Mouse (Mus musculus) T-helper 17 cell (primary cell): ENCODE measurements around the gene Leo1.
"Not testable (repeated sequence)": the region's sequence is repeated elsewhere in the genome, so short reads cannot be mapped to it uniquely, and the experiment has no call there.

Experiments
- in situ Hi-C, 2 experiments: fragments of 300-600 bp; cut with MboI, MseI; formaldehyde crosslinking; loops; 1 replicate in 1 of 2; 2 replicates in 1 of 2; pipeline ENCODE4 v1.15.1; 2025; ENCODE audit warnings: high pct_unique_total_duplicates in 2 of 2

The Leo1 gene

GRCm38 (mm10) chr9:75465856-75466255 lies 24.5 kb downstream of the Leo1 start:
- in situ Hi-C loops: no loop called here

GRCm38 (mm10) chr9:75466641-75467040 lies 25.3 kb downstream of the Leo1 start:
- in situ Hi-C loops: no loop called here

GRCm38 (mm10) chr9:75467581-75467980 lies 26.3 kb downstream of the Leo1 start:
- in situ Hi-C loops: no loop called here

GRCm38 (mm10) chr9:75468297-75468696 lies 27.0 kb downstream of the Leo1 start:
- in situ Hi-C loops: no loop called here

GRCm38 (mm10) chr9:75477212-75477611 lies 35.9 kb downstream of the Leo1 start:
- in situ Hi-C loops: loop anchor here in 1 of 2 experiments (10.0 kb wide), 1 partner anchor 648 kb away; no protein-coding TSS in a partner anchor

GRCm38 (mm10) chr9:75479106-75479725 lies 37.9 kb downstream of the Leo1 start:
- in situ Hi-C loops: loop anchor here in 1 of 2 experiments (10.0 kb wide), 1 partner anchor 646 kb away; no protein-coding TSS in a partner anchor

- in situ Hi-C loops: no loop called here
Measured at GRCm38 (mm10) chr9:75480536-75481075, 39.3 kb downstream of the Leo1 start.

- in situ Hi-C loops: no loop called here
Measured at GRCm38 (mm10) chr9:75485231-75485630, 43.9 kb downstream of the Leo1 start.

GRCm38 (mm10) chr9:75488255-75488654 lies 46.9 kb downstream of the Leo1 start:
- in situ Hi-C loops: not testable (repeated sequence)

- in situ Hi-C loops: no loop called here
Measured at GRCm38 (mm10) chr9:75494407-75495005, 53.2 kb downstream of the Leo1 start.

GRCm38 (mm10) chr9:75495945-75496344 lies 54.6 kb downstream of the Leo1 start:
- in situ Hi-C loops: no loop called here

- in situ Hi-C loops: no loop called here
Measured at GRCm38 (mm10) chr9:75498571-75498970, 57.2 kb downstream of the Leo1 start.

GRCm38 (mm10) chr9:75504311-75504710 lies 63.0 kb downstream of the Leo1 start:
- in situ Hi-C loops: loop anchor here in 1 of 2 experiments (10.0 kb wide), 1 partner anchor 270 kb away; the partner anchor contains the start of gene Bmp5

GRCm38 (mm10) chr9:75511236-75511939 lies 70.1 kb downstream of the Leo1 start:
- in situ Hi-C loops: no loop called here

GRCm38 (mm10) chr9:75515464-75516113 lies 74.3 kb downstream of the Leo1 start:
- in situ Hi-C loops: loop anchor here in 1 of 2 experiments (5.0 kb wide), 1 partner anchor 67 kb away; no protein-coding TSS in a partner anchor
